Mouse (Mus musculus) MEL (cell line): ENCODE data around the gene Cfl1. TPM values are rescaled to one million over a fixed set of nuclear protein-coding genes. Genes with fewer than 3 reads are reported as not detected.

Source experiments
- DNase-seq: peaks from one replicate; pipeline ENCODE4 v3.0.0; 2011; ENCODE audit warnings: low read depth, low spot score
- H3K27ac ChIP-seq: 2 replicates; pipeline ENCODE4 v1.5.1; 2012; ENCODE audit warnings: low read depth, mild to moderate bottlenecking, control low read depth, low read length, moderate library complexity; ENCODE audit not compliant: control insufficient read depth
- H3K27me3 ChIP-seq, 2 experiments: fragments of 150-350 bp in 1 of 2; sonication (generic) in 1 of 2; 2 replicates each; pipeline ENCODE4 v1.6.1; 2012; ENCODE audit warnings: low read length in 2 of 2, mild to moderate bottlenecking in 2 of 2, improper control_type of control experiment in 1 of 2, moderate library complexity in 1 of 2; ENCODE audit not compliant: insufficient read depth in 2 of 2, control insufficient read depth in 1 of 2
- H3K36me3 ChIP-seq, 2 experiments: 2 replicates each; pipeline ENCODE4 v1.6.1; 2012 to 2014; ENCODE audit warnings: low read length in 2 of 2, improper control_type of control experiment in 1 of 2, inconsistent platforms in 1 of 2, mild to moderate bottlenecking in 1 of 2; ENCODE audit not compliant: insufficient read depth in 2 of 2, control insufficient read depth in 1 of 2
- H3K4me1 ChIP-seq, 2 experiments: fragments of 150-350 bp in 1 of 2; sonication (generic) in 1 of 2; 2 replicates each; pipeline ENCODE4 v1.6.1; 2012; ENCODE audit warnings: low read length in 2 of 2, improper control_type of control experiment in 1 of 2, mild to moderate bottlenecking in 1 of 2; ENCODE audit not compliant: insufficient read depth in 2 of 2, control insufficient read depth in 1 of 2
- H3K4me3 ChIP-seq, 2 experiments: fragments of 150-350 bp in 1 of 2; sonication (generic) in 1 of 2; 2 replicates each; pipeline ENCODE4 v1.5.1; 2012; ENCODE audit warnings: low read depth in 2 of 2, low read length in 2 of 2, mild to moderate bottlenecking in 2 of 2, moderate library complexity in 2 of 2, control low read depth in 1 of 2, improper control_type of control experiment in 1 of 2; ENCODE audit not compliant: control insufficient read depth in 1 of 2, insufficient read depth in 1 of 2
- H3K79me2 ChIP-seq: 2 replicates; pipeline ENCODE4 v1.6.1; 2012; ENCODE audit warnings: mild to moderate bottlenecking, low read length, moderate library complexity; ENCODE audit not compliant: control insufficient read depth, poor library complexity, insufficient read depth
- H3K9ac ChIP-seq: 2 replicates; pipeline ENCODE4 v1.6.1; 2012; ENCODE audit warnings: low read depth, mild to moderate bottlenecking, control low read depth, low read length, moderate library complexity; ENCODE audit not compliant: control insufficient read depth, poor library complexity, severe bottlenecking
- H3K9me3 ChIP-seq: fragments of 150-350 bp; sonication (generic); replicated peaks from 2 replicates; pipeline ENCODE4 v1.6.1; 2012; ENCODE audit warnings: mild to moderate bottlenecking, low read length, improper control_type of control experiment, moderate library complexity; ENCODE audit not compliant: insufficient read depth
- BHLHE40 ChIP-seq: IDR thresholded peaks from 2 replicates; pipeline ENCODE4 v1.6.1; 2012; ENCODE audit warnings: low read depth, mild to moderate bottlenecking, inconsistent platforms, low read length, improper control_type of control experiment, borderline replicate concordance
- CHD1 ChIP-seq: IDR thresholded peaks from 2 replicates; pipeline ENCODE4 v1.6.1; 2012; ENCODE audit warnings: low read depth, mild to moderate bottlenecking, inconsistent platforms, low read length, improper control_type of control experiment
- CTCF ChIP-seq, 3 experiments: IDR thresholded peaks in 2 of 3; conservative IDR thresholded peaks in 1 of 3; 2 replicates each; pipeline ENCODE4 v1.5.1; 2011 to 2012; ENCODE audit warnings: low read length in 3 of 3, low read depth in 2 of 3, mild to moderate bottlenecking in 2 of 3, improper control_type of control experiment in 1 of 3, inconsistent platforms in 1 of 3, mixed read lengths in 1 of 3, moderate library complexity in 1 of 3; ENCODE audit not compliant: control insufficient read depth in 1 of 3, insufficient read depth in 1 of 3, poor library complexity in 1 of 3, severe bottlenecking in 1 of 3
- E2F4 ChIP-seq: IDR thresholded peaks from 2 replicates; pipeline ENCODE4 v1.6.1; 2011; ENCODE audit warnings: low read depth, low read length, improper control_type of control experiment, borderline replicate concordance
- ELF1 ChIP-seq: IDR thresholded peaks from 2 replicates; pipeline ENCODE4 v1.6.1; 2014; ENCODE audit warnings: low read depth, mild to moderate bottlenecking, inconsistent platforms, low read length, improper control_type of control experiment, moderate library complexity
- EP300 ChIP-seq, 2 experiments: IDR thresholded peaks; 2 replicates each; pipeline ENCODE4 v1.6.1; 2011; ENCODE audit warnings: improper control_type of control experiment in 2 of 2, low read length in 2 of 2, low read depth in 1 of 2, mild to moderate bottlenecking in 1 of 2
- GABPA ChIP-seq: IDR thresholded peaks from 2 replicates; pipeline ENCODE4 v1.6.1; 2012; ENCODE audit warnings: low read depth, mild to moderate bottlenecking, inconsistent platforms, low read length, improper control_type of control experiment, moderate library complexity
- MAFK ChIP-seq: IDR thresholded peaks from 2 replicates; pipeline ENCODE4 v1.6.1; 2011; ENCODE audit warnings: low read depth, mild to moderate bottlenecking, low read length, improper control_type of control experiment, borderline replicate concordance
- MAX ChIP-seq: IDR thresholded peaks from 2 replicates; pipeline ENCODE4 v1.6.1; 2011; ENCODE audit warnings: low read length, improper control_type of control experiment
- MEF2A ChIP-seq: IDR thresholded peaks from 2 replicates; pipeline ENCODE4 v1.6.1; 2014; ENCODE audit warnings: low read depth, mild to moderate bottlenecking, inconsistent platforms, low read length, improper control_type of control experiment; ENCODE audit not compliant: poor library complexity, insufficient replicate concordance, severe bottlenecking; ENCODE audit errors: extremely low read depth
- NRF1 ChIP-seq: IDR thresholded peaks from 2 replicates; pipeline ENCODE4 v1.6.1; 2014; ENCODE audit warnings: low read depth, mild to moderate bottlenecking, inconsistent platforms, low read length, improper control_type of control experiment, moderate library complexity; ENCODE audit not compliant: poor library complexity, insufficient read depth, severe bottlenecking
- POLR2A ChIP-seq, 2 experiments: IDR thresholded peaks; 2 replicates each; pipeline ENCODE4 v1.6.1; 2011 to 2012; ENCODE audit warnings: low read length in 2 of 2, mild to moderate bottlenecking in 2 of 2, control low read depth in 1 of 2, improper control_type of control experiment in 1 of 2, low read depth in 1 of 2, moderate library complexity in 1 of 2; ENCODE audit not compliant: control insufficient read depth in 1 of 2, insufficient read depth in 1 of 2, poor library complexity in 1 of 2
- POLR2AphosphoS2 ChIP-seq: IDR thresholded peaks from 2 replicates; pipeline ENCODE4 v1.6.1; 2011; ENCODE audit warnings: low read length, improper control_type of control experiment
- POLR2AphosphoS5 ChIP-seq: IDR thresholded peaks from 2 replicates; pipeline ENCODE4 v1.6.1; 2012; ENCODE audit warnings: low read depth, borderline replicate concordance, mild to moderate bottlenecking, inconsistent platforms, low read length, moderate library complexity, mixed read lengths
- TCF12 ChIP-seq: IDR thresholded peaks from 2 replicates; pipeline ENCODE4 v1.6.1; 2014; ENCODE audit warnings: low read depth, mild to moderate bottlenecking, inconsistent platforms, low read length, improper control_type of control experiment, moderate library complexity
- UBTF ChIP-seq: IDR thresholded peaks from 2 replicates; pipeline ENCODE4 v1.6.1; 2012; ENCODE audit warnings: low read depth, mild to moderate bottlenecking, inconsistent platforms, low read length, improper control_type of control experiment, moderate library complexity, borderline replicate concordance; ENCODE audit not compliant: insufficient read depth
- USF1 ChIP-seq: IDR thresholded peaks from 2 replicates; pipeline ENCODE4 v1.6.1; 2014; ENCODE audit warnings: low read depth, mild to moderate bottlenecking, inconsistent platforms, low read length, improper control_type of control experiment, moderate library complexity
- USF2 ChIP-seq, 2 experiments: IDR thresholded peaks; 2 replicates each; pipeline ENCODE4 v1.6.1; 2011 to 2012; ENCODE audit warnings: improper control_type of control experiment in 2 of 2, low read length in 2 of 2, borderline replicate concordance in 1 of 2, inconsistent platforms in 1 of 2, low read depth in 1 of 2, mild to moderate bottlenecking in 1 of 2; ENCODE audit not compliant: insufficient read depth in 1 of 2
- ZC3H11A ChIP-seq: IDR thresholded peaks from 2 replicates; pipeline ENCODE4 v1.6.1; 2012; ENCODE audit warnings: low read depth, mild to moderate bottlenecking, inconsistent platforms, low read length, improper control_type of control experiment
- ZNF384 ChIP-seq: IDR thresholded peaks from 2 replicates; pipeline ENCODE4 v1.6.1; 2012; ENCODE audit warnings: low read depth, mild to moderate bottlenecking, inconsistent platforms, low read length, improper control_type of control experiment
- polyA plus RNA-seq, 2 experiments: library from polyadenylated mRNA; stranded (reverse) in 1 of 2; unstranded in 1 of 2; fragments of >175 nt in 1 of 2; fragments of >200 nt in 1 of 2; gene quantifications; 2 replicates each; pipeline versions ENCODE4 v1.2.1 to v1.2.4; 2012; ENCODE audit warnings: low replicate concordance in 2 of 2, low read depth in 1 of 2; ENCODE audit not compliant: insufficient read length in 2 of 2, insufficient read depth in 1 of 2, missing spikeins in 1 of 2
- total RNA-seq: library from RNA; depleted of rRNA; stranded (reverse); fragments of 300-350 nt; gene quantifications from 2 replicates; pipeline ENCODE4 v1.2.3, GENCODE M21; 2012

Cfl1 gene
- total and polyA plus RNA-seq, 3 experiments: 880 to 2,037 TPM; not detected in 1

DNA sequence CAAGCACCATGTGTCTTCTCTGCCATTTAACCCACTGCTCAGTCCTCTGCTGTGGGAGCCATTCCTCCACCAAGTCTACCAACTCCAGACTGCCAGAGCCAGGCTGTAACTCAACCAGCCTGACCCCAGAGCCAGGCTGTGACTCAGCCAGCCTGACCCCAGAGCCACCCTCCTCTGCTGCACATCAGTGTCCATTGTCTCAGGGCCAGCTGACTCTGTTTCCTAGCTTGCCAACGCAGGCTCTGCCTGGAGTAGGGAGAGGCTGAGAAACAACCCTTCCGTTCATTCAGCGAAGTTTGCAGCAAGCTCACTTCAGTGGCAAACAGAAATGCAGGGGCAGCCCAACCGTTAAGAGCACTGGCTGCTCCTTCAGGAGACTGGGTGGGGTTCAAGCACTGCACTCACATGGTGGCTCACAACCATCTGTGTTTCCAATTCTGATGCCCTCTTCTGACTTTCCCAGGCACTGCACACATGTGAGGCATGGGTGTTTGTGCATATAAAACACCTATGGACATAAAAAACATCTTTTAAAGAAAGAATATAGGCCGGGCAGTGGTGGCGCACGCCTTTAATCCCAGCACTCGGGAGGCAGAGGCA is 26.8 kb downstream of the Cfl1 start:
- TF ChIP-seq EP300 (IDR thresholded peaks at IDR 0.05; ENCODE audit: low read depth in 1 of 2, low read length in 2 of 2) (no peak), TCF12 (no peak), CTCF (IDR thresholded peaks at IDR 0.05 in 2 of 3, conservative IDR thresholded peaks at IDR 0.05 in 1 of 3; ENCODE audit: control insufficient read depth in 1 of 3, insufficient read depth in 1 of 3, low read depth in 2 of 3, low read length in 3 of 3, poor library complexity in 1 of 3, severe bottlenecking in 1 of 3) (peak in 1 of 3 experiments; percentile 13; a peak in 1 of 6 replicates), MEF2A (no peak), UBTF (no peak), MAX (no peak)
- peak; percentile 28 for DNase-seq
- Histone ChIP-seq H3K79me2 (no peaks in the 10 kb centered on the region), H3K9ac (no peak overlapping the region), H3K27me3 (no peaks in the 10 kb centered on the region), H3K9me3 (no peaks in the 10 kb centered on the region), H3K4me1 (peaks cover 2 to 11% of the 10 kb centered on the region in 2 experiments; a peak in 3 of 4 replicates), H3K27ac (no peak overlapping the region), H3K4me3 (no peak overlapping the region), H3K36me3 (peaks cover 0 to 11% of the 10 kb centered on the region in 2 experiments; a peak in 2 of 4 replicates)

DNA sequence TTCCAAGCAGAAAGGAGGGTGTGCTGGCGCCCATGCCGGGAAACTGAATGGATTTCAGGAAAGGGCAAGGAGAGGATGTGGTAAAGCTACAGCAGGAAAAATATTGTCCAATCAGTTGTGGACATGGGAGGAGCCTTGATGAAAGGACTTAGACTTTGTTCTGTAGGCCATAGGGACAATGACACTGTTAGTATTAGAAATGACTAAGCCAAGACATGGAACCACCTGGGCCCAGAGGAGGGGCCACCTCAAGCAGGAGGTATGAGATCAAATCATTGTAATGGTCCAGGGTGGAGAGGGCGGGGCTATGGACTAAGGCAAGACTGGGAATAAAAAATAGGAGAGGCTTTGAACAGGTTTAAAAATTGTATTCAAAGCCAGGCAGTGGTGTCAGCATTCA is 28.5 kb downstream of the Cfl1 start:
- DNase-seq: no peak
- TF ChIP-seq CHD1 (no peak), USF1 (no peak)
- Histone ChIP-seq H3K27ac (no peak overlapping the region), H3K9ac (no peak overlapping the region), H3K4me3 (no peak overlapping the region), H3K4me1 (peaks cover 0 to 3% of the 10 kb centered on the region in 2 experiments; a peak in 3 of 4 replicates), H3K36me3 (peaks cover 0 to 6% of the 10 kb centered on the region in 2 experiments; a peak in 2 of 4 replicates), H3K9me3 (no peaks in the 10 kb centered on the region), H3K27me3 (no peaks in the 10 kb centered on the region), H3K79me2 (no peaks in the 10 kb centered on the region)

DNA sequence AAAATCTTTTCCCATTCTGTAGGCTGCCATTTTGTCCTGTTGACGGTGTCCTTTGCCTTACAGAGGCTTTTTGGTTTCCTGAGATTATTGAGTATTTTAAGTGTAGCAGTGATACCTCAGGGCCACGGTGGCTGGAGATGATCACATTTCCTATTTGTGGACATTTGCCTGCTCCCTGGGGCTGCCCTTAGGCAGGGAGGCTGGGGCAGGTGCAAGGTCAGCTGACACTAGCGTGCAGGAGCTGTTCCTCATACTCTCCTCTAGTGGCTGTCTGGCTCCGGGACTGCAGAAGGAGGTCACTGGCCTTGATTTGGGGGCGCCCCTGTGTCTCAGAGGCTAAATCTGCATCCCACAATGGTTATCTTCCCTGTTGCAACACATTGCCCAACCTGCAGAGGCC is 34.9 kb downstream of the Cfl1 start:
- H3K9me3 ChIP-seq: no peaks in the 10 kb centered on the region
- no peaks in the 10 kb centered on the region for H3K79me2 ChIP-seq
- TF ChIP-seq GABPA (no peak), ZC3H11A (no peak), NRF1 (no peak), E2F4 (no peak), ZNF384 (no peak), CHD1 (no peak), BHLHE40 (no peak), POLR2AphosphoS2 (no peak), POLR2A (IDR thresholded peaks at IDR 0.05; ENCODE audit: control insufficient read depth in 1 of 2, insufficient read depth in 1 of 2, low read depth in 1 of 2, low read length in 2 of 2, poor library complexity in 1 of 2) (no peak), ELF1 (no peak), MAFK (no peak), POLR2AphosphoS5 (no peak), USF2 (IDR thresholded peaks at IDR 0.05; ENCODE audit: borderline replicate concordance in 1 of 2, insufficient read depth in 1 of 2, low read depth in 1 of 2, low read length in 2 of 2) (no peak), UBTF (no peak)
- no peaks in the 10 kb centered on the region; a peak in 1 of 4 replicates for H3K36me3 ChIP-seq
- no peaks in the 10 kb centered on the region for H3K27me3 ChIP-seq
- H3K4me3 ChIP-seq: no peak overlapping the region
- no peak overlapping the region for H3K27ac ChIP-seq
- no peak for DNase-seq
- no peak overlapping the region for H3K9ac ChIP-seq
- H3K4me1 ChIP-seq: no peaks in the 10 kb centered on the region
